Comparison of ENCODE assay signal across 24 mouse cellular contexts in the genomic region with DNA sequence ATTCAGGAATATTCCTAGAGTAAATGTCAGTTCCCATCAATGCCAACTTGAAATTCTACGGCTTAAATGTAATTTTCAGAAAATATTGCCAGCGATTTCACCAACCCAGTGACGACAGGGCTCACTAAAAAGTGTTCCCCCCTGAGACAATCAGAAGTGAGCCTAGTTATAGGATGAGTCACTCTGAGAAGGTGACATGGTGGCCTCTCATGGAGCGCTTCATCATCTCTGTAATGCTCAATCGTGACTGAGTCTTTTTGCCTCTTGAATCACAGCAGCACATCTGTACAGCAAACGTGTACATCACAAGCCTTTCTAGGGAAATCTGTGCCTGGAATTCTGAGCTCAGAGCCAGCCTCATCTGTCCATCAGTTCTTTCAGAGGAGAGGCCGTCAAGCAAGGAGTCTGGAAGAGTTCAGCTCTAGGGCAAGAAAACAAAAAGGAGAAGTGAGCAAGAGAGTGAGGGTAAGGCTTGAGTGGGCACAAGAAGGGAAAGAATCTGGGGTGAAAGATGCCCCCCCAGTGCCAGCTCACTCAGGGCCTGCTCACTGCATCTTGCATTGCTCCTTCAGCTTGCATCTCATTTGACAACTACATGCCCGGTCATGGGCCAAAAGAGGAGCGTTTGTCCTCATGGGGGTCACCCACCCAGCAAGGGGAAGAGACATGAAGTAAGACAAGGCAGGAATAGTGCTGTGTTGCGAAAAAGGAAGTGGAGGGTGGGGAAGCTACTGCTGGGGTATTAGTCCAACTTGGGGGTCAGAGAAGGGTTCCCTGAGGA.
DNase-seq lines count a peak whose midpoint lies in the region; ATAC-seq and TF ChIP-seq lines count a peak whose summit lies in the region.
"Had no signal": no experiment of that assay in that cellular context is flagged by ENCODE, and none has a peak within 500 bp of the region (broad histone marks: within the 10 kb centered on the region; RNA-seq: fewer than 3 reads in every experiment).

No protein-coding gene starts in this region.

- H3K4me3 ChIP-seq in lung, adult 2 months (replicated peaks; ENCODE audit: extremely low read depth, low read depth, low read length): no peak overlapping the region
- no peak overlapping the region for H3K4me3 ChIP-seq in brown adipose tissue, adult 24 weeks (ENCODE audit: insufficient read depth, low read depth, low read length)
- H3K4me3 ChIP-seq: forebrain, embryonic 10.5 days; heart, embryonic 13.5 days; hindbrain, embryonic 10.5 days; left cerebral cortex, adult 2 months; midbrain, embryonic 15.5 days had no signal

- H3K4me1 ChIP-seq in lung, adult 2 months (ENCODE audit: control insufficient read depth, insufficient read depth, low read length): no peaks in the 10 kb centered on the region
- H3K4me1 ChIP-seq in brown adipose tissue, adult 24 weeks (ENCODE audit: control insufficient read depth, insufficient read depth, insufficient read length, low read length): no peaks in the 10 kb centered on the region
- H3K4me1 ChIP-seq: forebrain, embryonic 10.5 days; heart, embryonic 13.5 days; hindbrain, embryonic 10.5 days; midbrain, embryonic 15.5 days had no signal

- WGBS in lung, adult 2 months: 80% methylated on average over 10 of the region's 10 CpGs

- peak; percentile 34 for DNase-seq in layer of hippocampus, adult 11-12 months (ENCODE audit: low spot score)
- no peak for DNase-seq in layer of hippocampus, adult 18-20 months (ENCODE audit: low spot score in 2 of 2)
- DNase-seq in lung, postnatal 25 days (ENCODE audit: low spot score): peak; percentile 28
- DNase-seq in lung, adult 2 months: no peak
- DNase-seq in thymus, adult 18-20 months: no peak
- DNase-seq: adrenal gland, postnatal 10 days; cerebellum, adult 18-20 months; cerebellum, postnatal 36 days; forebrain, postnatal 0 days; gastrocnemius, postnatal 36 days; left cerebral cortex, postnatal 4 days; right cerebral cortex, postnatal 25 days; thymus, postnatal 25 days had no signal

- ATAC-seq in monocyte, adult 5-6 weeks (replicated peaks; ENCODE audit: insufficient number of reproducible peaks, low FRiP score, low TSS enrichment, poor library complexity, severe bottlenecking): peak; percentile 54
- ATAC-seq: activated CD4-positive, CD25-positive, alpha-beta regulatory T cell, adult 4 months; forebrain, postnatal 0 days; hindbrain, postnatal 0 days; intestine, postnatal 0 days; midbrain, embryonic 15.5 days had no signal

- H3K27ac ChIP-seq in brown adipose tissue, adult 24 weeks (replicated peaks; ENCODE audit: low read depth, low read length): peak overlapping the region; percentile 9
- H3K27ac ChIP-seq: forebrain, embryonic 10.5 days; heart, embryonic 13.5 days; hindbrain, embryonic 10.5 days; hindbrain, postnatal 0 days; left cerebral cortex, adult 2 months; liver, embryonic 14.5 days; midbrain, embryonic 15.5 days had no signal

- no peak for TF ChIP-seq CTCF in lung, adult 2 months (IDR thresholded peaks at IDR 0.05; ENCODE audit: insufficient read depth, low read length)

- TF ChIP-seq POLR2A in lung, adult 2 months (IDR thresholded peaks at IDR 0.05; ENCODE audit: borderline replicate concordance, extremely low read depth, low read depth, low read length): no peak

Comparison
In these comparisons a context has a peak if more than half of its experiments do, and no peak if none do; other contexts are left out.
1. DNase-seq: peak in layer of hippocampus, adult 11-12 months (single experiment) and lung, postnatal 25 days (single experiment); none in layer of hippocampus, adult 18-20 months (0 of 2), lung, adult 2 months (single experiment) and thymus, adult 18-20 months (0 of 2).